ENCODE assay signal across 14 mouse cellular contexts in genomic region chr2:27785973-27786417, GRCm38 (mm10).
DNase-seq lines count a peak whose midpoint lies in the region; ATAC-seq lines count a peak whose summit lies in the region.
"Had no signal": no experiment of that assay in that cellular context is flagged by ENCODE, and none has a peak within 500 bp of the region (broad histone marks: within the 10 kb centered on the region; RNA-seq: fewer than 3 reads in every experiment).

No protein-coding gene starts in this region.

- peak; percentile 89 for DNase-seq in 3134 (ENCODE audit: extremely low read depth, insufficient read length, low spot score)
- DNase-seq in adipocyte (ENCODE audit: low spot score) = peak; percentile 52
- DNase-seq in liver, embryonic 11.5 days (ENCODE audit: low spot score) = no peak
- DNase-seq in cerebellum, adult 8-10 months = no peak
- DNase-seq: cerebellum, postnatal 25 days; kidney, postnatal 14 days; layer of hippocampus, postnatal 36 days; thymus, adult 18-20 months had no signal

- H3K4me1 ChIP-seq in intestine, embryonic 16.5 days (ENCODE audit: control insufficient read depth, insufficient read depth, low read length) = no peaks in the 10 kb centered on the region
- 0 out of 2 replicates have a peak, but pooled peaks cover 2% of the 10 kb centered on the region for H3K4me1 ChIP-seq in intestine, embryonic 15.5 days (replicated peaks)
- H3K4me1 ChIP-seq in heart, embryonic 12.5 days (replicated peaks) = no peaks in the 10 kb centered on the region
- H3K4me1 ChIP-seq in liver, embryonic 11.5 days (replicated peaks; ENCODE audit: control insufficient read depth, insufficient read depth, low read length) = no peaks in the 10 kb centered on the region
- H3K4me1 ChIP-seq in midbrain, embryonic 13.5 days (replicated peaks) = no peaks in the 10 kb centered on the region
- H3K4me1 ChIP-seq: midbrain, embryonic 10.5 days had no signal

- no peak overlapping the region for H3K9ac ChIP-seq in intestine, embryonic 16.5 days (ENCODE audit: low read depth, low read length)
- no peak overlapping the region for H3K9ac ChIP-seq in intestine, embryonic 15.5 days
- 0 out of 2 replicates have a peak overlapping the region, but pooled peaks have one; percentile 15 for H3K9ac ChIP-seq in heart, embryonic 12.5 days
- H3K9ac ChIP-seq in liver, embryonic 11.5 days (ENCODE audit: low read depth, low read length) = no peak overlapping the region
- no peak overlapping the region for H3K9ac ChIP-seq in midbrain, embryonic 13.5 days (replicated peaks)

- peak overlapping the region; percentile 26; the same call in 1 of the 2 replicates for H3K27ac ChIP-seq in intestine, embryonic 16.5 days (ENCODE audit: low read length)
- no peak overlapping the region for H3K27ac ChIP-seq in intestine, embryonic 15.5 days
- H3K27ac ChIP-seq in heart, embryonic 12.5 days (ENCODE audit: poor library complexity, severe bottlenecking) = no peak overlapping the region
- no peak overlapping the region for H3K27ac ChIP-seq in liver, embryonic 11.5 days (ENCODE audit: low read depth, low read length)
- no peak overlapping the region for H3K27ac ChIP-seq in midbrain, embryonic 13.5 days
- H3K27ac ChIP-seq: midbrain, embryonic 10.5 days had no signal

- H3K27me3 ChIP-seq in intestine, embryonic 16.5 days (replicated peaks; ENCODE audit: control insufficient read depth, insufficient read depth, low read length) = no peaks in the 10 kb centered on the region
- no peaks in the 10 kb centered on the region for H3K27me3 ChIP-seq in intestine, embryonic 15.5 days (replicated peaks)
- 0 out of 2 replicates have a peak, but pooled peaks cover 6% of the 10 kb centered on the region for H3K27me3 ChIP-seq in heart, embryonic 12.5 days (replicated peaks)
- no peaks in the 10 kb centered on the region for H3K27me3 ChIP-seq in liver, embryonic 11.5 days (replicated peaks; ENCODE audit: control insufficient read depth, insufficient read depth, low read length)
- no peaks in the 10 kb centered on the region for H3K27me3 ChIP-seq in midbrain, embryonic 13.5 days

- ATAC-seq in intestine, embryonic 16.5 days = peak; percentile 44; the same call in 1 of the 2 replicates
- no peak; the same call in 1 of the 2 replicates for ATAC-seq in intestine, embryonic 15.5 days
- no peak for ATAC-seq in heart, embryonic 12.5 days (ENCODE audit: insufficient number of reproducible peaks, low FRiP score)
- no peak for ATAC-seq in liver, embryonic 11.5 days (replicated peaks; ENCODE audit: low FRiP score)
- no peak for ATAC-seq in midbrain, embryonic 13.5 days
- ATAC-seq: hindbrain, embryonic 16.5 days had no signal

- no peak overlapping the region for H3K4me2 ChIP-seq in intestine, embryonic 16.5 days (ENCODE audit: low read depth, low read length)
- no peak overlapping the region for H3K4me2 ChIP-seq in intestine, embryonic 15.5 days (replicated peaks)
- H3K4me2 ChIP-seq in heart, embryonic 12.5 days = no peak overlapping the region
- H3K4me2 ChIP-seq in liver, embryonic 11.5 days = no peak overlapping the region
- H3K4me2 ChIP-seq in midbrain, embryonic 13.5 days (replicated peaks) = no peak overlapping the region

- WGBS in intestine, embryonic 16.5 days = 69% methylated on average over 6 of the region's 6 CpGs
- WGBS in intestine, embryonic 15.5 days = 73% methylated on average over 6 of the region's 6 CpGs
- 77% methylated on average over 6 of the region's 6 CpGs for WGBS in heart, embryonic 12.5 days
- 83% methylated on average over 6 of the region's 6 CpGs for WGBS in liver, embryonic 11.5 days
- 88% methylated on average over 6 of the region's 6 CpGs for WGBS in midbrain, embryonic 13.5 days

- no peak overlapping the region for H3K4me3 ChIP-seq in intestine, embryonic 16.5 days (ENCODE audit: low read length)
- no peak overlapping the region for H3K4me3 ChIP-seq in intestine, embryonic 15.5 days (replicated peaks)
- no peak overlapping the region for H3K4me3 ChIP-seq in heart, embryonic 12.5 days
- H3K4me3 ChIP-seq in liver, embryonic 11.5 days (ENCODE audit: low read depth, low read length) = no peak overlapping the region
- H3K4me3 ChIP-seq in midbrain, embryonic 13.5 days (replicated peaks) = no peak overlapping the region
- H3K4me3 ChIP-seq: midbrain, embryonic 10.5 days had no signal

- H3K9me3 ChIP-seq in intestine, embryonic 16.5 days (ENCODE audit: control insufficient read depth, low read length) = no peaks in the 10 kb centered on the region
- H3K9me3 ChIP-seq in intestine, embryonic 15.5 days = no peaks in the 10 kb centered on the region
- no peaks in the 10 kb centered on the region for H3K9me3 ChIP-seq in heart, embryonic 12.5 days (replicated peaks)
- H3K9me3 ChIP-seq in liver, embryonic 11.5 days (ENCODE audit: control insufficient read depth, low read length) = no peaks in the 10 kb centered on the region
- no peaks in the 10 kb centered on the region for H3K9me3 ChIP-seq in midbrain, embryonic 13.5 days
- H3K9me3 ChIP-seq: midbrain, embryonic 10.5 days had no signal

- no peaks in the 10 kb centered on the region for H3K36me3 ChIP-seq in intestine, embryonic 16.5 days (ENCODE audit: control insufficient read depth, insufficient read depth, low read length)
- no peaks in the 10 kb centered on the region for H3K36me3 ChIP-seq in intestine, embryonic 15.5 days
- no peaks in the 10 kb centered on the region for H3K36me3 ChIP-seq in heart, embryonic 12.5 days
- no peaks in the 10 kb centered on the region for H3K36me3 ChIP-seq in liver, embryonic 11.5 days (ENCODE audit: control insufficient read depth, insufficient read depth, low read length)
- no peaks in the 10 kb centered on the region for H3K36me3 ChIP-seq in midbrain, embryonic 13.5 days
- H3K36me3 ChIP-seq: midbrain, embryonic 10.5 days had no signal

Comparison
In these comparisons a context has a peak if more than half of its experiments do, and no peak if none do; other contexts are left out.
1. DNase-seq: peak in 3134 (single experiment) and adipocyte (single experiment); none in liver, embryonic 11.5 days (single experiment) and cerebellum, adult 8-10 months (single experiment).